Mouse (Mus musculus) small intestine, adult 2 months (tissue): ENCODE measurements around the gene Tpm4.

Experiments used
- CTCF ChIP-seq: fragments of 200-500 bp; IDR thresholded peaks from 2 replicates; pipeline ENCODE4 v1.5.1; 2012; ENCODE audit warnings: low read depth, mild to moderate bottlenecking, control low read depth, inconsistent platforms, low read length, moderate library complexity, mixed read lengths; ENCODE audit not compliant: insufficient replicate concordance, insufficient read length; ENCODE audit errors: extremely low read depth
- POLR2A ChIP-seq: fragments of 200-500 bp; IDR thresholded peaks from 2 replicates; pipeline ENCODE4 v1.6.1; 2012; ENCODE audit warnings: low read depth, mild to moderate bottlenecking, control low read depth, inconsistent platforms, low read length, moderate library complexity

DNA sequence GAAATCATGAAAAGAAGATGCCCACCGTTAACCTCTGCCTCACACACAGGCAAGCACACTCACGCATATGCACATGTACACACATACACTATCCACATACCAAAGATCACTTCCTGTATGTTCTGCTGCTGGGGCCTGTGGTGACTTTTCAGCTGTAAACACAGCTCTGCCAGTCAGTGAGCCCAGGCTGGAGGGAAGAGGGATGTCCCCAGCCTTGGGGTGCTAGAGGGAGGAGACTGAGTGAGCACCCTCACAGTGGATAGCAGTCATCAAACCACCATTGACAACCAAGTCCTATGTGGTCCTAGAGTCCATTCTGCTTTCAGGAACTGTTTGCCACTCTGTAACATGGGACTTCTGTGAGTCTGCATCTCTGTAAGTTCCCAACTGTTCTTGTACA lies 2.9 kb upstream of the Tpm4 start:
- no peak for TF ChIP-seq CTCF
- no peak for TF ChIP-seq POLR2A
